Mouse (Mus musculus) lung, adult 2 months (tissue): ENCODE data around the gene Zbtb16. TPM values are rescaled to one million over a fixed set of nuclear protein-coding genes. Genes with fewer than 3 reads are reported as not detected.

Source experiments
- DNase-seq: peaks from one replicate; pipeline ENCODE4 v3.0.0; 2022
- H3K4me1 ChIP-seq: fragments of 200-500 bp; 2 replicates; pipeline ENCODE4 v1.6.1; 2011; ENCODE audit warnings: low read length; ENCODE audit not compliant: control insufficient read depth, insufficient read depth
- H3K4me3 ChIP-seq: fragments of 200-500 bp; replicated peaks from 2 replicates; pipeline ENCODE3; 2011; ENCODE audit warnings: low read depth, mild to moderate bottlenecking, control low read depth, low read length; ENCODE audit errors: extremely low read depth
- CTCF ChIP-seq: fragments of 200-500 bp; IDR thresholded peaks from 2 replicates; pipeline ENCODE4 v1.5.1; 2011; ENCODE audit warnings: mild to moderate bottlenecking, low read length, control low read depth; ENCODE audit not compliant: insufficient read depth
- POLR2A ChIP-seq: fragments of 200-500 bp; IDR thresholded peaks from 2 replicates; pipeline ENCODE4 v1.6.1; 2011; ENCODE audit warnings: low read depth, mild to moderate bottlenecking, control low read depth, low read length, borderline replicate concordance; ENCODE audit errors: extremely low read depth
- WGBS: fragments of 180-500 bp; shearing (Covaris S2); methylation state at CpG from one replicate; pipeline ENCODE4 v1.1.7; 2018; 5-methylcytosine and 5-hydroxymethylcytosine counted together
- polyA plus RNA-seq: library from polyadenylated mRNA; depleted of rRNA; stranded (reverse); fragments of >200 nt; gene quantifications from 2 replicates; pipeline ENCODE4 v1.2.3, GENCODE M21; 2012

The Zbtb16 gene
- polyA plus RNA-seq, 1 experiment = 16.0 TPM

GRCm38 (mm10) chr9:48736361-48737209 lies 99.4 kb downstream of the Zbtb16 start:
- peaks cover 68% of the 10 kb centered on the region for H3K4me1 ChIP-seq
- no peak for TF ChIP-seq CTCF
- TF ChIP-seq POLR2A = 0 out of 2 replicates have a peak, but pooled peaks have one; percentile 4
- H3K4me3 ChIP-seq = no peak overlapping the region
- no peak for DNase-seq
- WGBS = 27% methylated on average over 10 of the region's 10 CpGs

DNA sequence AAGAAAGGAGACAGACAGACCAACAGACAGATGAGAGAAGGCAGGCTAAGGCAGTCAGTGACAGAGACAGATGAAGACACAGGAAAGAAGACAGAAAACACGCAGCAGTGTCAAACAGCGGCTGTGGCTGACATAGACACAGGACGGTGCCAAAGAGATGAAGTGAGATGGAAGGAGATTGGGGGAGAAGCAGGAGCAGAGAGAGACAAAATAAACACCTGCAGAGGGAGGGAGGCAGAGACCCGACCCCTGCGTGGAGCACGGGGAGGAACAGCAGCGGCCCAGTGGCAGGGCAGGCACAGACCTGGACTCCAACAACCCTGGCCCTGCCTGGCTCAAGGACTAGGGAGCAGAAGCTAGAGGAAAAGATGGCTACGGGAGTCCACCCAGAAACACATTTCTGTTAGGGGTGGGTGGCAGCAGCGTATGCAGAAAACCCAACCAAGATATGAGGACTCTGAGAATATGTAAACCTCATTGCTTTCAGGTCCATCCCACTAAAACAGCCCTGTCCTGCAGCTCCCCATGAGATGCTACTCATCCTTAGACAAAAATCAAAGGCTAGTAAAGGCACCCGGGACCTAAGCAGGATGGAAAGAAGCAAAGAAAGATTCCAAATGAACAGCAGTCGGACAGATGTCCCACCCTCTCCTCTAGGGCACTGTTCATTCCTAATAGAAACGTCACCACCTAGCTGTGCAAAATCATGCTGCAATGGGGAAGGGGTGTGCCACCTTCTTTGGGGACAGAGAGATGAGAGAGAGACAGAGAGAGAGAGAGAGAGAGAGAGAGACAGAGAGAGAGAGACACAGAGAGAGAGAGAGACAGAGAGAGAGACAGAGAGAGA lies 100.3 kb downstream of the Zbtb16 start:
- 48% methylated on average over 12 of the region's 12 CpGs for WGBS
- no peak for DNase-seq
- H3K4me1 ChIP-seq = peaks cover 68% of the 10 kb centered on the region
- H3K4me3 ChIP-seq = no peak overlapping the region
- TF ChIP-seq CTCF (no peak), POLR2A (no peak)

GRCm38 (mm10) chr9:48734725-48735465 lies 101.1 kb downstream of the Zbtb16 start:
- TF ChIP-seq POLR2A (no peak), CTCF (no peak)
- Histone ChIP-seq H3K4me3 (no peak overlapping the region), H3K4me1 (peaks cover 62% of the 10 kb centered on the region)
- no peak for DNase-seq
- 82% methylated on average over 12 of the region's 12 CpGs for WGBS

GRCm38 (mm10) chr9:48733817-48734544 lies 102.0 kb downstream of the Zbtb16 start:
- DNase-seq = no peak
- peaks cover 60% of the 10 kb centered on the region for H3K4me1 ChIP-seq
- WGBS = 29% methylated on average over 13 of the region's 13 CpGs
- TF ChIP-seq CTCF (no peak), POLR2A (no peak)
- no peak overlapping the region for H3K4me3 ChIP-seq

DNA sequence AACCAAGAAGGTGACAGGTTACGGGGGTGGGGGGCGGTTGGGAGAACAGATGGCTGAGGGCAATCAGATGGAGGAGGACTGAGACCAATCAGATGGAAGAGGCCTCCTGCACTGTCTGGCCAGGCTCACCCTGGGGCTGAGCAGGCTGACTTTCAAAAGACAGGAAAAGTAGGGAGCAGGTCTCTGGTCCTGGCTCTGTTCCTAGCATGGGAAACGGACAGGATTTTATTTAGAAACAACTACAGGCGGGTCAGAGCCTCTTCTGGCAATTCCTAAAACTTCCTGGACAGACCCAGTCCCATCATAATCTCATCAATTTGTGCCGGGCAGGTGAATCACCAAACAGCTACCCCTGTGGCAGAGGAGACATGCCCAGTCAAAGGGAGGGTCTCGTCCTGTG lies 102.9 kb downstream of the Zbtb16 start:
- TF ChIP-seq CTCF = no peak
- no peak for DNase-seq

DNA sequence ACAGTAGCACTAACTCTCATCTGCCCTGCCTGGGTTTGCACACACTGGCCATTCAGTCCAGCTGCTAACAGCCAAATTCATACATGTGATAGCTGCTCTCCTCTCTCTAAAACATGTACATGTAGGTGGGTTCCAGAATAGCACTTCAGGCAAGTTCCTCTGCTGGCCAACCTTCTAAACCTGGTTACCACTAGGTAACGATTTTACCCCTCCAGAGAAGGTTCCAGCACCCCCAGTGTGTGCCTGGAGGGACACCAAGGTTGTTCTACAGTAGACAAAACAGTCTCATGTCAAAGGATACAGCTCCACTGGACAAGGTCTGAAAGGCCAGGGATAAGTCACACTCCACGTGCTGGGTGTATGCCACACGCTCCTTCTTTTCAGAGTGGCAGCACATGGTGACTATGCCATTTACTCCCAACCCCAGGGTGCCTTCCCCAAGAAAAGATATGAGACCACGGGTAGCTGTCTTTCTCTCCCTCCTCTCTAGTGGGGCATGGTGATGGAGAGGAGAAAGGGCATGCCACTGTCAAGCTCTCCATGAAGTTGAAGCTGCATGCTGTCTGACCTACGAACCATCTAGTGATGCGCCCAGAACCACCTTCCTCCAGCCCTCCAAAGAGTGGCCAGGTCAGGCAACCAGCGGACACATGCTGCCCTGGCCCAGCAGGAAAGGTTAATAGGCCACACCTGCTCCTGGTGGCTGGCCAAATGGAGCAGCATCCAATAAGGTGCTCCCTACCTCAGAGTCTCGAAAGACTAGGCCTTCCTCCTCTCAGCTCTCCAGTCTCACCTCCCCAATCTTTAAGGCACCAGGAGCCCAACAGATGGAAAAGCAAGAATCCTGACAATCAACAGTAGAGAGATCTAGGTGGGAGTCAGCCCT lies 104.1 kb downstream of the Zbtb16 start:
- TF ChIP-seq POLR2A (no peak), CTCF (no peak)
- Histone ChIP-seq H3K4me1 (peaks cover 56% of the 10 kb centered on the region), H3K4me3 (no peak overlapping the region)
- DNase-seq = no peak
- 87% methylated on average over 8 of the region's 8 CpGs for WGBS

More for the DNA sequence above, 102.9 kb downstream of the Zbtb16 start:
- peaks cover 59% of the 10 kb centered on the region for H3K4me1 ChIP-seq
- no peak overlapping the region for H3K4me3 ChIP-seq
- 58% methylated on average over 6 of the region's 6 CpGs for WGBS

- 86% methylated on average over 10 of the region's 10 CpGs for WGBS
- H3K4me3 ChIP-seq = no peak overlapping the region
- DNase-seq = no peak
- H3K4me1 ChIP-seq = peaks cover 43% of the 10 kb centered on the region
- TF ChIP-seq POLR2A (no peak), CTCF (no peak)
These were observed 105.5 kb downstream of the Zbtb16 start for GRCm38 (mm10) chr9:48730446-48730979.

DNA sequence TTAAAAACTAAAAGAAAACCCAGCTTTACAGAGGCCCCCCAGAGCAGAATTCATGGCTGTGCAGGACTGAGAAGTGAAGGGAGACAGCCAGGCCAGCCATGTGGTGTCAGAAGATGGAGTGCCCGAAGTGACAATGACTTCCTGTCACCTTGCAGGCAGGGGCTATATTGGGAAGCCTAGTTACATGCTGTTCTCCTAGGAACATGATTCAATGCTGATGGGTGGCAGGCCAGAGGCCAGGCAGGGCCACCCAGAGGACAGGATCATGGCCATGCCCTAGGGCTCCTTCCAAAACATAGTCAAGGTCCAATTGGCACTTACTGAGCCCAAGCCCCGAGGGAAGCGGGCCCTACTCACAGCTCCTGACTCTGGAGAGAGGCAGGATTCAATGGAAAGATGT lies 106.6 kb downstream of the Zbtb16 start:
- 68% methylated on average over 3 of the region's 3 CpGs for WGBS
- H3K4me1 ChIP-seq = peaks cover 35% of the 10 kb centered on the region
- no peak for TF ChIP-seq POLR2A
- no peak for TF ChIP-seq CTCF
- H3K4me3 ChIP-seq = no peak overlapping the region
- DNase-seq = no peak
